Mouse (Mus musculus) heart, postnatal 10 days (tissue): ENCODE measurements around the gene Lcat. TPM values are rescaled to one million over a fixed set of nuclear protein-coding genes. Genes with fewer than 3 reads are reported as not detected.

Source experiments
- DNase-seq, 2 experiments: peaks; one replicate each; pipeline ENCODE4 v3.0.0; 2021
- intact Hi-C: fragments of 180-260 bp; cut with DNase I; formaldehyde crosslinking; loops from one replicate; pipeline ENCODE4 v1.15.1; 2025
- microRNA-seq, 2 experiments: library from miRNA; unstranded; fragments of <30 nt; microRNA quantifications; one replicate each; pipeline ENCODE4 v1.2.0; 2022
- total RNA-seq, 2 experiments: library from RNA; stranded (reverse); gene quantifications; 2 replicates each; pipeline ENCODE4 v1.2.3; 2021

Gene Lcat
- total RNA-seq, 2 experiments from 2014 or later = 0.64 to 0.77 TPM

DNA sequence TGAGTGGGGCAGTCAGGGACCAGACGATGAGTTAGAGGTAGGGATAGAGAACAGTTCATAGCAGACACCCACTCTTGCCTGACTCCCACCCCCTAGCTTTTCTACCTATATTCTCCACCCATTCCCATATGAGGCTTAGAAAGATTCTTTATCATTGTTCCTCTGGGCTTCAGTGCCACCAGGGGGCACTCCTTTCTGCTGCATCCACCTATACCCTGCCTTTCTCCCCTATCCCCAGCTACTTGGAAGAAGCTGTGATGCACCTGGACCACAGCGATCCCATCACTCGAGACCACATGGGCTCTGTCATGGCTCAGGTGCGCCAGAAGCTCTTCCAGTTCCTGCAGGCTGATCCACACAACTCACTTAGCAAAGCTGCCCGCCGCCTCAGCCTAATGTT lies 50.8 kb downstream of the Lcat start:
- DNase-seq = no peak
- intact Hi-C loops = no loop called here

DNA sequence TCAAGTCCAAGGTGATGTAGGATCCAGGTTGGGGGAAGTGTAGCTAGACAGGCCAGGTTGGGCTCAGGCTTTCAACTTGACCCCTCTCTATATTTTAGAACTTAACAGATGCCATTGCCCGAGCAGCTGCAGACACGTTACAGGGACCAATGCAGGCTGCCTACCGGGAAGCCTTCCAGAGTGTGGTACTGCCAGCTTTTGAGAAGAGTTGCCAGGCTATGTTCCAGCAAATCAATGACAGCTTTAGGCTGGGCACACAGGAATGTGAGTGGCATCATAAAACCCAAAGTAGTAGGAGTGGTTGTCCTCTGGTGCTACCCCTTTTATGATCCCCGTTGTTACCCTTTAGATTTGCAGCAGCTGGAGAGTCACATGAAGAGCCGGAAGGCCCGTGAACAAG lies 52.3 kb downstream of the Lcat start:
- intact Hi-C loops = no loop called here
- DNase-seq = peak; percentile 27 to 43

DNA sequence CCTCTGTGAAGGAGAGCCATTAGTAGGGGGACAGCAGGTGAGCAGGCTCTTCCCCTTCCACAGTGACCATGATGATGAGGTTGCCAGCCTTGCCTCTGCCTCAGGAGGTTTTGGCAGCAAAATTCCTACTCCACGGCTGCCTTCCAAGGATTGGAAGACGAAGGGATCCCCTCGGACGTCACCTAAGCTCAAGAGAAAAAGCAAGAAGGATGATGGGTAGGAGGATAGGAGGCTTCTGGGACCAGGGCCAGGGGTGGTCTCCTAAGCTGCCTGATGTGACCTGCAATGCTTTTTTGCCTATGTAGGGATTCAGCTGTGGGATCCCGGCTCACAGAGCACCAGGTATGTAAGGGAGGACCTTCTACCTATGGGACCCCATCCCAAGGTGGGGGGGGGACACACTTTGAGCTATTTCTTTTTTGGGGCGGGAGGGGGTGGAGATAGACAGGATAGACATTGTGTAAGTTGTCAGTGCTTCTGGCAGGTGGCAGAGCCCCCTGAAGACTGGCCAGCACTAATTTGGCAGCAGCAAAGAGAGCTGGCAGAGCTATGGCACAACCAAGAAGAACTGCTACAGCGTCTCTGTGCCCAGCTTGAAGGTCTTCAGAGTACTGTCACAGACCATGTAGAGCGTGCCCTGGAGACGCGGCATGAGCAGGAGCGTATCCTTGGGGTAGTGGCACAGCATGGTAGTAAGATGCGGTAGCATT lies 53.3 kb downstream of the Lcat start:
- intact Hi-C loops = no loop called here
- DNase-seq = no peak

Small RNA genes within 50 kb of the gene (microRNA-seq; reads per million reads assigned to microRNA genes)
- gene Mir7074 = 0 to 0.24 reads per million in 2 experiments

Other genes starting within 250 kb of the Lcat start
- 10 to 100 TPM; 20.8 to 21.2 TPM for gene Acd, start 242.3 kb downstream of the Lcat start, total RNA-seq
- gene Pard6a, start 242.2 kb downstream of the Lcat start, total RNA-seq = 1 to 10 TPM; 7.1 to 9.1 TPM
- gene 4933405L10Rik, start 235.7 kb downstream of the Lcat start, total RNA-seq = not detected
- gene Enkd1, start 235.2 kb downstream of the Lcat start, total RNA-seq = 1 to 10 TPM; 2.9 to 3.5 TPM
- 1 to 10 TPM; 4.6 to 9.9 TPM for gene Gfod2, start 184.7 kb downstream of the Lcat start, total RNA-seq
- gene Ranbp10, start 116.0 kb downstream of the Lcat start, total RNA-seq = 10 to 100 TPM; 24.2 to 24.5 TPM
- not detected for gene Tsnaxip1, start 115.7 kb downstream of the Lcat start, total RNA-seq
- 1 to 10 TPM; 8.4 to 8.5 TPM for gene Cenpt, start 90.1 kb downstream of the Lcat start, total RNA-seq
- gene Thap11, start 88.2 kb downstream of the Lcat start, total RNA-seq = 10 to 100 TPM; 27.5 to 31.9 TPM
- 10 to 100 TPM; 41.9 to 46.2 TPM for gene Nutf2, start 82.8 kb downstream of the Lcat start, total RNA-seq
- 10 to 100 TPM; 30.9 to 32.5 TPM for gene Edc4, start 62.5 kb downstream of the Lcat start, total RNA-seq
- not detected for gene Nrn1l, start 49.8 kb downstream of the Lcat start, total RNA-seq
- 10 to 100 TPM; 20.9 to 22.5 TPM for gene Pskh1, start 42.9 kb downstream of the Lcat start, total RNA-seq
- under 1 TPM; 0.35 to 0.48 TPM for gene Ctrl, start 9.5 kb downstream of the Lcat start, total RNA-seq
- 10 to 100 TPM; 81.1 to 88.5 TPM for gene Psmb10, start 4.9 kb downstream of the Lcat start, total RNA-seq
- 10 to 100 TPM; 59.1 to 70.0 TPM for gene Slc12a4, start 22.7 kb upstream of the Lcat start, total RNA-seq
- not detected for gene Dpep3, start 36.0 kb upstream of the Lcat start, total RNA-seq
- gene Dus2, start 48.0 kb upstream of the Lcat start, total RNA-seq = 1 to 10 TPM; 8.4 to 8.5 TPM
- not detected for gene Dpep2nb, start 62.6 kb upstream of the Lcat start, total RNA-seq
- gene Ddx28, start 68.5 kb upstream of the Lcat start, total RNA-seq = 10 to 100 TPM in 1 of 2 experiments, 1 to 10 TPM in 1; 9.5 to 10.5 TPM
- gene Nfatc3, start 115.5 kb upstream of the Lcat start, total RNA-seq = 10 to 100 TPM; 26.5 to 27.3 TPM
- 1 to 10 TPM in 1 of 2 experiments, under 1 TPM in 1; 0.64 to 1.2 TPM for gene Esrp2, start 193.6 kb upstream of the Lcat start, total RNA-seq
- 1 to 10 TPM; 6.9 to 8.0 TPM for gene Pla2g15, start 207.0 kb upstream of the Lcat start, total RNA-seq
- 10 to 100 TPM; 17.8 to 20.3 TPM for gene Slc7a6, start 225.5 kb upstream of the Lcat start, total RNA-seq